Mouse (Mus musculus) MEL (cell line): Measurements from ENCODE around the gene Msrb1. TPM values are rescaled to one million over a fixed set of nuclear protein-coding genes. Genes with fewer than 3 reads are reported as not detected.
A peak's percentile ranks its signal among the peaks of the same experiment; 100 is the strongest.

Source experiments
- DNase-seq: peaks from one replicate; pipeline ENCODE4 v3.0.0; 2011; ENCODE audit warnings: low read depth, low spot score
- H3K27ac ChIP-seq: 2 replicates; pipeline ENCODE4 v1.5.1; 2012; ENCODE audit warnings: low read depth, mild to moderate bottlenecking, control low read depth, low read length, moderate library complexity; ENCODE audit not compliant: control insufficient read depth
- H3K27me3 ChIP-seq, 2 experiments: fragments of 150-350 bp in 1 of 2; sonication (generic) in 1 of 2; 2 replicates each; pipeline ENCODE4 v1.6.1; 2012; ENCODE audit warnings: low read length in 2 of 2, mild to moderate bottlenecking in 2 of 2, improper control_type of control experiment in 1 of 2, moderate library complexity in 1 of 2; ENCODE audit not compliant: insufficient read depth in 2 of 2, control insufficient read depth in 1 of 2
- H3K36me3 ChIP-seq, 2 experiments: 2 replicates each; pipeline ENCODE4 v1.6.1; 2012 to 2014; ENCODE audit warnings: low read length in 2 of 2, improper control_type of control experiment in 1 of 2, inconsistent platforms in 1 of 2, mild to moderate bottlenecking in 1 of 2; ENCODE audit not compliant: insufficient read depth in 2 of 2, control insufficient read depth in 1 of 2
- H3K4me1 ChIP-seq, 2 experiments: fragments of 150-350 bp in 1 of 2; sonication (generic) in 1 of 2; 2 replicates each; pipeline ENCODE4 v1.6.1; 2012; ENCODE audit warnings: low read length in 2 of 2, improper control_type of control experiment in 1 of 2, mild to moderate bottlenecking in 1 of 2; ENCODE audit not compliant: insufficient read depth in 2 of 2, control insufficient read depth in 1 of 2
- H3K4me3 ChIP-seq, 2 experiments: fragments of 150-350 bp in 1 of 2; sonication (generic) in 1 of 2; 2 replicates each; pipeline ENCODE4 v1.5.1; 2012; ENCODE audit warnings: low read depth in 2 of 2, low read length in 2 of 2, mild to moderate bottlenecking in 2 of 2, moderate library complexity in 2 of 2, control low read depth in 1 of 2, improper control_type of control experiment in 1 of 2; ENCODE audit not compliant: control insufficient read depth in 1 of 2, insufficient read depth in 1 of 2
- H3K79me2 ChIP-seq: 2 replicates; pipeline ENCODE4 v1.6.1; 2012; ENCODE audit warnings: mild to moderate bottlenecking, low read length, moderate library complexity; ENCODE audit not compliant: control insufficient read depth, poor library complexity, insufficient read depth
- H3K9ac ChIP-seq: 2 replicates; pipeline ENCODE4 v1.6.1; 2012; ENCODE audit warnings: low read depth, mild to moderate bottlenecking, control low read depth, low read length, moderate library complexity; ENCODE audit not compliant: control insufficient read depth, poor library complexity, severe bottlenecking
- H3K9me3 ChIP-seq: fragments of 150-350 bp; sonication (generic); replicated peaks from 2 replicates; pipeline ENCODE4 v1.6.1; 2012; ENCODE audit warnings: mild to moderate bottlenecking, low read length, improper control_type of control experiment, moderate library complexity; ENCODE audit not compliant: insufficient read depth
- CHD1 ChIP-seq: IDR thresholded peaks from 2 replicates; pipeline ENCODE4 v1.6.1; 2012; ENCODE audit warnings: low read depth, mild to moderate bottlenecking, inconsistent platforms, low read length, improper control_type of control experiment
- CTCF ChIP-seq, 3 experiments: IDR thresholded peaks in 2 of 3; conservative IDR thresholded peaks in 1 of 3; 2 replicates each; pipeline ENCODE4 v1.5.1; 2011 to 2012; ENCODE audit warnings: low read length in 3 of 3, low read depth in 2 of 3, mild to moderate bottlenecking in 2 of 3, improper control_type of control experiment in 1 of 3, inconsistent platforms in 1 of 3, mixed read lengths in 1 of 3, moderate library complexity in 1 of 3; ENCODE audit not compliant: control insufficient read depth in 1 of 3, insufficient read depth in 1 of 3, poor library complexity in 1 of 3, severe bottlenecking in 1 of 3
- E2F4 ChIP-seq: IDR thresholded peaks from 2 replicates; pipeline ENCODE4 v1.6.1; 2011; ENCODE audit warnings: low read depth, low read length, improper control_type of control experiment, borderline replicate concordance
- ELF1 ChIP-seq: IDR thresholded peaks from 2 replicates; pipeline ENCODE4 v1.6.1; 2014; ENCODE audit warnings: low read depth, mild to moderate bottlenecking, inconsistent platforms, low read length, improper control_type of control experiment, moderate library complexity
- EP300 ChIP-seq, 2 experiments: IDR thresholded peaks; 2 replicates each; pipeline ENCODE4 v1.6.1; 2011; ENCODE audit warnings: improper control_type of control experiment in 2 of 2, low read length in 2 of 2, low read depth in 1 of 2, mild to moderate bottlenecking in 1 of 2
- ETS1 ChIP-seq: IDR thresholded peaks from 2 replicates; pipeline ENCODE4 v1.6.1; 2012; ENCODE audit warnings: low read depth, mild to moderate bottlenecking, inconsistent platforms, low read length, improper control_type of control experiment, moderate library complexity
- GABPA ChIP-seq: IDR thresholded peaks from 2 replicates; pipeline ENCODE4 v1.6.1; 2012; ENCODE audit warnings: low read depth, mild to moderate bottlenecking, inconsistent platforms, low read length, improper control_type of control experiment, moderate library complexity
- GATA1 ChIP-seq: IDR thresholded peaks from 2 replicates; pipeline ENCODE4 v1.6.1; 2011; ENCODE audit warnings: low read depth, low read length, improper control_type of control experiment
- HCFC1 ChIP-seq: IDR thresholded peaks from 2 replicates; pipeline ENCODE4 v1.6.1; 2012; ENCODE audit warnings: low read depth, mild to moderate bottlenecking, inconsistent platforms, low read length, improper control_type of control experiment, moderate library complexity
- JUND ChIP-seq: IDR thresholded peaks from 2 replicates; pipeline ENCODE4 v1.6.1; 2011; ENCODE audit warnings: low read depth, mild to moderate bottlenecking, improper control_type of control experiment, low read length
- KAT2A ChIP-seq: conservative IDR thresholded peaks from 2 replicates; pipeline ENCODE4 v1.6.1; 2012; ENCODE audit warnings: low read depth, low read length, improper control_type of control experiment, inconsistent platforms
- MEF2A ChIP-seq: IDR thresholded peaks from 2 replicates; pipeline ENCODE4 v1.6.1; 2014; ENCODE audit warnings: low read depth, mild to moderate bottlenecking, inconsistent platforms, low read length, improper control_type of control experiment; ENCODE audit not compliant: poor library complexity, insufficient replicate concordance, severe bottlenecking; ENCODE audit errors: extremely low read depth
- MYC ChIP-seq: IDR thresholded peaks from 2 replicates; pipeline ENCODE4 v1.6.1; 2011; ENCODE audit warnings: low read depth, mild to moderate bottlenecking, low read length, improper control_type of control experiment, moderate library complexity
- NELFE ChIP-seq: IDR thresholded peaks from 2 replicates; pipeline ENCODE4 v1.6.1; 2011; ENCODE audit warnings: low read depth, low read length, improper control_type of control experiment
- NRF1 ChIP-seq: IDR thresholded peaks from 2 replicates; pipeline ENCODE4 v1.6.1; 2014; ENCODE audit warnings: low read depth, mild to moderate bottlenecking, inconsistent platforms, low read length, improper control_type of control experiment, moderate library complexity; ENCODE audit not compliant: poor library complexity, insufficient read depth, severe bottlenecking
- POLR2A ChIP-seq, 2 experiments: IDR thresholded peaks; 2 replicates each; pipeline ENCODE4 v1.6.1; 2011 to 2012; ENCODE audit warnings: low read length in 2 of 2, mild to moderate bottlenecking in 2 of 2, control low read depth in 1 of 2, improper control_type of control experiment in 1 of 2, low read depth in 1 of 2, moderate library complexity in 1 of 2; ENCODE audit not compliant: control insufficient read depth in 1 of 2, insufficient read depth in 1 of 2, poor library complexity in 1 of 2
- POLR2AphosphoS2 ChIP-seq: IDR thresholded peaks from 2 replicates; pipeline ENCODE4 v1.6.1; 2011; ENCODE audit warnings: low read length, improper control_type of control experiment
- POLR2AphosphoS5 ChIP-seq: IDR thresholded peaks from 2 replicates; pipeline ENCODE4 v1.6.1; 2012; ENCODE audit warnings: low read depth, borderline replicate concordance, mild to moderate bottlenecking, inconsistent platforms, low read length, moderate library complexity, mixed read lengths
- RAD21 ChIP-seq: IDR thresholded peaks from 2 replicates; pipeline ENCODE4 v1.6.1; 2011; ENCODE audit warnings: mild to moderate bottlenecking, low read depth, low read length, improper control_type of control experiment
- RCOR1 ChIP-seq: IDR thresholded peaks from 2 replicates; pipeline ENCODE4 v1.6.1; 2012; ENCODE audit warnings: low read depth, mild to moderate bottlenecking, inconsistent platforms, low read length, improper control_type of control experiment
- SIN3A ChIP-seq: IDR thresholded peaks from 2 replicates; pipeline ENCODE4 v1.6.1; 2012; ENCODE audit warnings: low read length, improper control_type of control experiment, inconsistent platforms
- SMC3 ChIP-seq: IDR thresholded peaks from 2 replicates; pipeline ENCODE4 v1.6.1; 2011; ENCODE audit warnings: low read depth, low read length, improper control_type of control experiment
- TCF12 ChIP-seq: IDR thresholded peaks from 2 replicates; pipeline ENCODE4 v1.6.1; 2014; ENCODE audit warnings: low read depth, mild to moderate bottlenecking, inconsistent platforms, low read length, improper control_type of control experiment, moderate library complexity
- UBTF ChIP-seq: IDR thresholded peaks from 2 replicates; pipeline ENCODE4 v1.6.1; 2012; ENCODE audit warnings: low read depth, mild to moderate bottlenecking, inconsistent platforms, low read length, improper control_type of control experiment, moderate library complexity, borderline replicate concordance; ENCODE audit not compliant: insufficient read depth
- USF1 ChIP-seq: IDR thresholded peaks from 2 replicates; pipeline ENCODE4 v1.6.1; 2014; ENCODE audit warnings: low read depth, mild to moderate bottlenecking, inconsistent platforms, low read length, improper control_type of control experiment, moderate library complexity
- USF2 ChIP-seq, 2 experiments: IDR thresholded peaks; 2 replicates each; pipeline ENCODE4 v1.6.1; 2011 to 2012; ENCODE audit warnings: improper control_type of control experiment in 2 of 2, low read length in 2 of 2, borderline replicate concordance in 1 of 2, inconsistent platforms in 1 of 2, low read depth in 1 of 2, mild to moderate bottlenecking in 1 of 2; ENCODE audit not compliant: insufficient read depth in 1 of 2
- ZKSCAN1 ChIP-seq: IDR thresholded peaks from 2 replicates; pipeline ENCODE4 v1.6.1; 2012; ENCODE audit warnings: low read depth, mild to moderate bottlenecking, inconsistent platforms, low read length, improper control_type of control experiment, moderate library complexity
- ZNF384 ChIP-seq: IDR thresholded peaks from 2 replicates; pipeline ENCODE4 v1.6.1; 2012; ENCODE audit warnings: low read depth, mild to moderate bottlenecking, inconsistent platforms, low read length, improper control_type of control experiment
- polyA plus RNA-seq, 2 experiments: library from polyadenylated mRNA; stranded (reverse) in 1 of 2; unstranded in 1 of 2; fragments of >175 nt in 1 of 2; fragments of >200 nt in 1 of 2; gene quantifications; 2 replicates each; pipeline versions ENCODE4 v1.2.1 to v1.2.4; 2012; ENCODE audit warnings: low replicate concordance in 2 of 2, low read depth in 1 of 2; ENCODE audit not compliant: insufficient read length in 2 of 2, insufficient read depth in 1 of 2, missing spikeins in 1 of 2
- total RNA-seq: library from RNA; depleted of rRNA; stranded (reverse); fragments of 300-350 nt; gene quantifications from 2 replicates; pipeline ENCODE4 v1.2.3, GENCODE M21; 2012

Msrb1 gene
- total and polyA plus RNA-seq, 3 experiments, result 31.9 to 58.6 TPM; not detected in 1

GRCm38 (mm10) chr17:24744381-24744780 lies 7.9 kb downstream of the Msrb1 start:
- Histone ChIP-seq H3K27ac (no peak overlapping the region), H3K79me2 (no peaks in the 10 kb centered on the region), H3K9me3 (no peaks in the 10 kb centered on the region), H3K36me3 (no peaks in the 10 kb centered on the region), H3K4me3 (no peak overlapping the region), H3K27me3 (peaks cover 0 to 4% of the 10 kb centered on the region in 2 experiments; a peak in 1 of 4 replicates), H3K9ac (no peak overlapping the region), H3K4me1 (no peaks in the 10 kb centered on the region)
- TF ChIP-seq RCOR1 (no peak), HCFC1 (no peak), TCF12 (no peak), CHD1 (no peak), MEF2A (no peak), NELFE (no peak), ELF1 (no peak), POLR2AphosphoS5 (no peak), POLR2A (IDR thresholded peaks at IDR 0.05; ENCODE audit: control insufficient read depth in 1 of 2, insufficient read depth in 1 of 2, low read depth in 1 of 2, low read length in 2 of 2, poor library complexity in 1 of 2) (no peak), ZNF384 (no peak)
- DNase-seq, result peak; percentile 20

- DNase-seq, result peak; percentile 92
- Histone ChIP-seq H3K9ac (no peak overlapping the region), H3K9me3 (no peaks in the 10 kb centered on the region), H3K4me3 (no peak overlapping the region), H3K4me1 (no peaks in the 10 kb centered on the region), H3K79me2 (no peaks in the 10 kb centered on the region), H3K27me3 (peaks cover 2 to 4% of the 10 kb centered on the region in 2 experiments; a peak in 2 of 4 replicates), H3K36me3 (no peaks in the 10 kb centered on the region), H3K27ac (no peak overlapping the region)
- TF ChIP-seq ZKSCAN1, result no peak
- peak; percentile 99 for TF ChIP-seq RAD21
- TF ChIP-seq ETS1, result no peak
- no peak for TF ChIP-seq RCOR1
- peak; percentile 89 for TF ChIP-seq SMC3
- peak; percentile 73 for TF ChIP-seq SIN3A
- TF ChIP-seq NELFE, result no peak
- no peak for TF ChIP-seq UBTF
- no peak for TF ChIP-seq NRF1
- TF ChIP-seq ZNF384, result no peak
- TF ChIP-seq HCFC1, result 0 out of 2 replicates have a peak, but pooled peaks have one; percentile 17
- TF ChIP-seq CHD1, result no peak
- TF ChIP-seq GABPA, result no peak
- TF ChIP-seq TCF12, result no peak
- TF ChIP-seq POLR2AphosphoS2, result no peak
- TF ChIP-seq KAT2A, result no peak
- peak; percentile 70; the same call in 1 of the 2 replicates for TF ChIP-seq MYC
- no peak for TF ChIP-seq EP300 (IDR thresholded peaks at IDR 0.05; ENCODE audit: low read depth in 1 of 2, low read length in 2 of 2)
- TF ChIP-seq USF2 (IDR thresholded peaks at IDR 0.05; ENCODE audit: borderline replicate concordance in 1 of 2, insufficient read depth in 1 of 2, low read depth in 1 of 2, low read length in 2 of 2), result no peak
- TF ChIP-seq CTCF (IDR thresholded peaks at IDR 0.05 in 2 of 3, conservative IDR thresholded peaks at IDR 0.05 in 1 of 3; ENCODE audit: control insufficient read depth in 1 of 3, insufficient read depth in 1 of 3, low read depth in 2 of 3, low read length in 3 of 3, poor library complexity in 1 of 3, severe bottlenecking in 1 of 3), result peak; percentile 86 to 97 (median 88)
- TF ChIP-seq JUND, result 0 out of 2 replicates have a peak, but pooled peaks have one; percentile 34
- no peak for TF ChIP-seq USF1
- no peak for TF ChIP-seq GATA1
- no peak for TF ChIP-seq E2F4
Observed at GRCm38 (mm10) chr17:24745526-24746497, 9.4 kb downstream of the Msrb1 start.
